Mouse (Mus musculus): ENCODE measurements at regions not wholly inside any gene's neighbourhood (a gene's known extent, or its start where the extent isn't known, plus 50 kb on each side); places are given as distances from the start of the nearest gene placed in this dataset.
"Not testable (repeated sequence)": the region's sequence is repeated elsewhere in the genome, so short reads cannot be mapped to it uniquely, and the experiment has no call there.

DNA sequence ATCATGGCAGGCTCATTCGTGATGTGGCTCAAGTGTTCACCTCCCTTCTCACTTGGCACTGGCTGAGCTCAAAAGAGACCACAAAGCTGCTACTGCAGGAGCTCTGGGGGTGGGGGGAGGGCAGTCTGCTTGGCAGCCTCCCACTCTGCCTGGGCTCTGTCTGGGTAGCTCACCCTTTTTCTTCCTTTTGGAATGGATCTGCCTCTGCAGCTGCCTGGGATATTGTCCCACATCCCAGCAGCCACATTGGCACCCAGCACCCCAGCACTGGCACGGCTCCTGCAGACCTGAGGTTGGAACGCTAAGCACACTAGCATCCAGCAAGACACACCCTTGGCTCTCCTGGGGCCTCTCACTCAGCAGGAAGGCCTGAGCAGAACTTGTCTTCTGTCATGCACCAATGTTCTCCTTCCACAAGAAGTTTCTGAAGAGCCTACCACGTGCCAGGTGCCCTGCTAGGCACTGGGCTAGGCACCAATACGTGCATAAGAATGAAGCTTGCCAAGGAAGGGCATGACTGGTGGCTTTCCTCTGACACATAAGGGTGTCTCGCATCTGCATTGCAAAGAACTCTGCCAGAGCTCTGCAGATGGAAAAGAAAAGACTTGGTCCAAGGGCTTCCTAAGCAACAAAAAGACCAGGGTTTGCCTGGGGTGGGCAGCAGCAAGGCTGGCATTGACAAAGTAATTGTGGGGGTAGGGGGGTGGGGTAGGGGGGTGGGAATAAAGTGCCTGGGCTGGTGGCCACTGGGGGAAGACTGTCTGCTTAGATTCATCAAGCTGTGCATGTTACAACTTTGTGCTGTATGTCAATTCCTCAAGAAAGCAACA lies 112.1 kb upstream of the Sipa1l1 start:
- not testable (repeated sequence) for DNase-seq

DNA sequence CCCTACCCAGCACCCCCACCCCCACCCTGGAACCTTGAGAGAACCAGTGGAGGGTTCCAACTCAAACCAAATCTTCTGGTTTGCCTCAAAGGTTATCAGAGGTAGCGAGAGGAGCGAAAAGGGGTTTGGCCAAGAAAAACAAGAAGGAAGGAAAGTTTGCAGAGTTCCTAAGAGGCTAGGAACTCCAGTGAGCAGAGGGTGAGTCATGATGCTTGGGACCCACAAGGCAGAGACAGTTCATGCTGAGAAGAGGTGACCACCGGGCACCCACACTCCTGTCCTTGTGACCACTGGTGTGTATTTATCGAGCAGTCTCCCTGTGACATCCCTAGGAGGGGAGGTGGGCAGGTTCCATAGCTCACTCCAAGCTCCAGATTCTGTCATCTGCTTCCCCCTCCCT lies 104.1 kb upstream of the Sipa1l1 start:
- DNase-seq: no peak

DNA sequence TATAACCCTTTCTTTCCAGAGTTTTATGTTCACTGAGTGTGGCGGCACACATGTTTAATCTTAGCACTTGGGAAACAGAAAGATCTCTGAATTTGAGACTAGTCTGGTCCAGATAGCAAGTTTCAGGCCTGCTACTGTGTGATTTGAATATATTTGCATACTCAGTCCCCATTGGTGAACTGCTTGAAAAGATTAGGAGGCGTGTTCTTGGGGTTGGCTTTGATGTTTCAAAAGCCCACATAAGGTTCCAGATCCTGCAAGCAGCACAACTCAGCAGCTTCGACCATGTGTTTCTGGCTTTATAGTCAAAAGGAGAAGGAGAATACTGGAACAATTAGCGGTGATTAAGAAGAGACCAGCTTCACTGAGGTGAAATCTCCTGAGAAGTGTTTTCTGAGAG lies 102.3 kb upstream of the Sipa1l1 start:
- no peak for DNase-seq

DNA sequence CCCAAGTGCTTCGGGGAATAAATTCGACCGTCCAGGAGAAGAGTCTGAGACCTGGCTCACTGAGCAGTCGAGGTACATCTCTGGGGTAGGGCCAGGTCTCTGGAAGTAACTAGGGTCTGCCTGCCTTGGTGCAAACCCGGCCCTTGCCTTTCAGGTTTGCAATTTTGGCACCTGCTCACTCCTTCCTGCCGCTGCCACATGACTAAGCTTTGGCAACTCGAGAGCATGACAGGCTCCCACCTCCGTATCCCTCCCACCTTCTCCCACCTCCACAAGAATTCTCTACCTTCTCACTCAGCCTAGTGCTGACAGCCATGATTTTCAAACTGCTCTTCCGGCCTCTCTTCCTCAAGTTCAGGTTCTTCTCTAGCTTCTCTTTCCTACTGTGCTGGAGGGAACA lies 99.5 kb upstream of the Sipa1l1 start:
- no peak for DNase-seq

- DNase-seq: peak; percentile 35 to 51
Measured at GRCm38 (mm10) chr12:82072810-82073465, 96.2 kb upstream of the Sipa1l1 start.

DNA sequence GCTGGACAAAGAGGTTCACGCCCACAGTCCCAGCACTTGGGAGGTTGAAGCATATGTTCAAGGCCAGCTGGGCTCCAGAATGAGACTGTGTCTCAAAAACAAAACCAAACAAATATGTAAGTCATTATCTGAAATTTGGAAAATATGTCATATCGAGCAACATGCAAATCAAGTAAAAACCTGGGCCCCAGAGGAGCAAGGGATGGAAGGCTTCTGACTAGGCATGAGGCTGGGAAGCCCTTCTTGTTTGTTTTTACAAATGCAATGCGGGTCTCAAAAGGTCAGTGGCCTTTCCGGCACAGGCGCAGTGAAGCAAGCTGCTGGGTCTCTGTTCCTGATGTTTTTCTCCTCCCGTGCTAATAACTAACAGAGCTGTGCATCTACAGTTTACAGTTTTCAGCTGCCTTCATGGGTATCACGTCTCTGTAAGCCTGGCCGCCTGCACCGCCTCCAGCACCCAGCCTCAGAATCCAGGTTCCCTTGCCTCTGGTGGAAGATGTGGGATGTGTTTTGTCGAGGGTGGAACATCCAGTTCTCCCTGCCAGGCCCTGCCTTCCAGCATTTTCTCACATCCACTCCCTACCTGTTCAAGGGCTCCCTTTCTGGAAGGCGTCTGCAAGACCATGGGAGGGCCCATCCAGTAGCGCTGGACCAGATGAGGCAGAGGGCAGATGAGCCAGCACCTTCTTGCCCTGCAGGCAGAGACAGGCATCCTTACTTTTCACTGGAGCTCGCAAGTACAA lies 93.5 kb upstream of the Sipa1l1 start:
- no peak for DNase-seq

- no peak for DNase-seq
Measured at GRCm38 (mm10) chr12:82076766-82077165, 92.4 kb upstream of the Sipa1l1 start.

GRCm38 (mm10) chr12:82077945-82078344 lies 91.2 kb upstream of the Sipa1l1 start:
- no peak for DNase-seq

GRCm38 (mm10) chr12:82078740-82079139 lies 90.4 kb upstream of the Sipa1l1 start:
- no peak for DNase-seq

DNA sequence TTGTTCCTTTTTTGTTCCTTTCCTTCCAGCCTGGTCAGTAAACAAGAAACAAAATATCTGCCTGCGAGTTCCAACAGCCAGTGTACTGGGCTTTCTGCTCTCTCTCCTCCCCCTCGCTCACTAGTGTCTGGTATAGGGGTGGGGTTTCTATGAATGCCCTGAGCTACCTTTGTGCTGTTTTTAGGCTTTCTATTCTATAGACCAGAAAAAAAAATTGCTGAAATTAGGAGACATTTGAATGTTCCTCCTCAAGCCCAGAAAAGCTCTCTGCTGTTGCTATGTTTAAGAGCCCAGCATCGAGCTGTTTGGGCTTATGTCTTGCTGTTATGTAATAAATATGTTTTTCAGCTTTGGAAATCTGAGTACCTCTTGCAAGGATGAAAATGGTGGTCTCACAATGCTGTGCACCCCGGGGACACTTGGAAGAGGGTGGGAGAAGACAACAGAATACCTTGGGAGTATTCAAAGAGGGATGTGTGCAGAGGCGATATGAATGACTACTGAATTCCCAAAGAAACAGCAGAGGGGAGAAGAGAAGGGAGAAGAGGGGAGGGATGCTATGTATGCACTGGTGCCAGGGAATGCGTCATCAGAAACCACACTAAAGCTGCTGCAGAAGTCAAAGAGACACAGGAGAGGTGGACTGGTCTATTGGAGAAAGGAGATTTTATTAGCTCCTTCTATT lies 88.8 kb upstream of the Sipa1l1 start:
- no peak for DNase-seq

DNA sequence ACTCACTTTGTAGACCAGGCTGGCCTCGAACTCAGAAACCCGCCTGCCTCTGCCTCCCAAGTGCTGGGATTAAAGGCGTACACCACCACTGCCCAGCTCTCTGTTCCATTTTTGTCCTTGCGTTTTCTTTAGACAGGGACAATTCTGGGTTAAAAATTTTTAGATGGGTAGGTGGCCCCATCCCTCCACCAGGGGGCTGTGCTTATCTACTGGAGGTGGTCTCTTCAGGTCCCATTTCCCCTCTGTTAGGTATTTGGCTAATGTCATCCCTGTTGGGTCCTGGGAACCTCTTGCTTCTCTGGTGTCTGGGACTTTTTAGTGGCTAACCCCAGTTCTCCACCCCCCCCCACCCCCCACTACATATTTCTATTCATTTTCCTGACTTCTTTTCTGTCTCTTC lies 86.5 kb upstream of the Sipa1l1 start:
- DNase-seq: not testable (repeated sequence)

DNA sequence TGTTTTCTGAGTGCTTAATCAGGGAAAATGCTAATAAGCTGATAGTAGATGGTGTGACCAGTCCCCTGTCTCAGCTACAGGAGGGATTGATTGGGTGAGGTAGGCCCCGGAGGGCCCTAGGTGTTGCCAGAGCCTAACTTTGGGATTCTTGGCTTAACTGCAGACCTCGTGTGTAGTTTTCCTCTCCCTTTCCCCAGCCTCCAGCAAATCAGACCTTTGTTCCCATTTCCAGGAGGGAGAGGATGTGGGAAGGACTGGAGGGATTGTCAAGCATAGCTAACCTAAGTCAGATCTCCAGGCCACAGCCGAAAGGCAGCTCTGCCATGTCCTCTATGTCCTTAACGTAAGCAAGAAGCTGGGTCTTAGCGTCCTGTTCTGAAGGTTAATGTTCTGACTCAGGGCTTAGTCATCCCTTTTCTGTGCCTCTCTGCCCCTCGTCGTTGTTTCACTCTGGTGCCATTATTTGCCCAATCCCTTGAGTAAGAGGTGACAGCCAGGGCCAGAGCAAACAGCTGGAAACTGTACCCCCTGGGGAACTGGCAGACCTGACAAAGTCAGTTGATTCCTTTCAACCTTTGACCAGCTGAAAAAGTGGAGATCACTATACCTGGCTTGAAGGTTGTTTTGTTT lies 83.2 kb upstream of the Sipa1l1 start:
- DNase-seq: peak; percentile 51 to 69

DNA sequence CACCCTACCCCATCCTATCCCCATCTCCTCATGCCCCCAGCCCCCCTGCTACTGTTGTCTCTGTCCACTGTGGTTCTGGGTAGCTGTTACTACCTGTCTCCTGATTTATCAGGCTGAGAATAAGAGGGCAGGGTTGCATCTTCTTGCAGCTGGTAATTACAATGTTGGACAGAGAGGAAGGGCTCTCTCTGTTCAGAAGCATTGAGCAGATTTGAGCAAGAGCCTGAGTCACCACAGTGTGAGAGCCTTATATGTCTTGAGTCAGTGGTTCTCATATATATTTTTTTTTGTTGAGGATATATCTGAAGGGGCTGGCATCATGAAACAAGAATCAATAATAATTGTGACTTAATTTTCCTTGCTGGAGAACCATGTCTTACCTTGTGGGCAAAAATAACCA lies 82.7 kb upstream of the Sipa1l1 start:
- DNase-seq: peak in 1 of 2 experiments; percentile 13

GRCm38 (mm10) chr12:82089288-82089687 lies 79.8 kb upstream of the Sipa1l1 start:
- DNase-seq: no peak

DNA sequence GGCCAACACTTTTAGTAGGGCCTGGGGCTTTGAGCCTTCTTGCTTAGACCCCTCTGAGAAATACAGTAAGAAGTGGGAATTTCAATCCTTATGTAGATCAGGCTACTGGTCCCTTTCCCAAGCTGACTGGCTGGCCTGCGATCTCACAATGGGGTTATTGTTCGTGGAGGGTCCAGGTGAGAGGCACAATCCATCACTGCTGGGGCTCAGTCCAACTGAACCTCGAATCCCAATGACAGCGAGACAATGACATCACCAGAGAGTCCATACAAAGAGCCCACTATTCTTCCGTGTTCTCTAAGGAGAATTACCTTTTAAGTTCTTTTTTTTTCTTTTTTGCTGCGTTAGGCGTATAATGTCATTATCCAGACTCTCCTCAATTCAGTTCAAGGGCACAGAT lies 75.8 kb upstream of the Sipa1l1 start:
- DNase-seq: no peak

DNA sequence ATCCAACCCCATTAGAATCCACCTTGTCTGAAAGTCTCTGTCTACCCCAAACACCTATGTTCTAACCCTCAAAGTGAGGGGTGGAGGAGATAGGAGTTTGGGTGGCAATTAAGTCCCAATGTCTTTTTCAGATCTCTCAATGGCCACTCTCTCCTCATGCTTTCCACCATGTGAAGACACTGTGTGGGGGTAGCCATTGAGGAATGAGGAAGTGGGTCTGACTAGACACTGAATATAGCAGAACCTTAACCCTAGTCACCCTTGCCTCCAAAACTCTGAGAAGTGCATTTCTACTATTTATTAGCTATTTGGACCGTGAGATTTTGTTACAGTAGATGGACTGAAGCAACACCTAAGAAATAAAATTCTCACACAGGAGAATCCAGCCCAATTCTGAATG lies 73.7 kb upstream of the Sipa1l1 start:
- DNase-seq: no peak

DNA sequence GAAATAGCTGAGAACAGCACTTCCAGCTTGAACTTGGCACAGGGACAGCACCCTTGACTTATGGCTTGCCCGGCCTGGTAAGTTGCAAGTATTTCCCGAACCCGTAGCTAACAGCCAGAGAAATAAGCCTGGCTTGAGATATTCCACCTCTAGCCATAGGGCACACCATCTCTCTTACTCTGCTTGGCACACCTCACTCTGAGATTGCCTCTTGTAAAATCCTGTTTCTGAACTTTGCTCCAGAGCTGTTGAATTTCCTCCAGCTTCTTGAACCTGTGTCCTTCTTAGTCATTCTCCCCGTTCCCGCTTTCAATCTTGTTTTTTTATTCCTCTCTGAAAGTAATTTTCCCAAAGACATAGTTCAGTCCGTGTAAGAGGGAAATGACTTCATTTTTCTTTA lies 72.0 kb upstream of the Sipa1l1 start:
- peak in 1 of 2 experiments; percentile 28 for DNase-seq

DNA sequence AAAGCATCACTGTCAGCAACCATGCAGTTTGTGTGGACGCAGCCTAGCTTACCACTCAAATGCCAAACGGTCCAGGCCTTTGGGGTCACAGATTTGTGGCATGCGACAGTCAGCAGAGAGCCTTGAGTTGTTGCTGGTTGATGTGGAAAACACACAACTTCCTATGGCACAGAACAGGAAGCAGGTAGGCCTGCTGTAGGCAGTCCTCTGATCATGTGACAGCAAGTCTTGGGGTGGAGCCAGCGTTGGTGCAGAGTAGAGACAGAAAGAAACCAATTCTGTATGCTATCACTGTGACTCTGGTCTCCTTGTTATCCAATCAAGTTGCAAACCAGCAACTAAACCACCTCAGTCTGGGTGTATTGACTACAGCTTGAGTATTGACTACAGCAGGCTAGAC lies 71.5 kb upstream of the Sipa1l1 start:
- DNase-seq: no peak

- DNase-seq: no peak
Measured at GRCm38 (mm10) chr12:82104211-82104610, 64.9 kb upstream of the Sipa1l1 start.

DNA sequence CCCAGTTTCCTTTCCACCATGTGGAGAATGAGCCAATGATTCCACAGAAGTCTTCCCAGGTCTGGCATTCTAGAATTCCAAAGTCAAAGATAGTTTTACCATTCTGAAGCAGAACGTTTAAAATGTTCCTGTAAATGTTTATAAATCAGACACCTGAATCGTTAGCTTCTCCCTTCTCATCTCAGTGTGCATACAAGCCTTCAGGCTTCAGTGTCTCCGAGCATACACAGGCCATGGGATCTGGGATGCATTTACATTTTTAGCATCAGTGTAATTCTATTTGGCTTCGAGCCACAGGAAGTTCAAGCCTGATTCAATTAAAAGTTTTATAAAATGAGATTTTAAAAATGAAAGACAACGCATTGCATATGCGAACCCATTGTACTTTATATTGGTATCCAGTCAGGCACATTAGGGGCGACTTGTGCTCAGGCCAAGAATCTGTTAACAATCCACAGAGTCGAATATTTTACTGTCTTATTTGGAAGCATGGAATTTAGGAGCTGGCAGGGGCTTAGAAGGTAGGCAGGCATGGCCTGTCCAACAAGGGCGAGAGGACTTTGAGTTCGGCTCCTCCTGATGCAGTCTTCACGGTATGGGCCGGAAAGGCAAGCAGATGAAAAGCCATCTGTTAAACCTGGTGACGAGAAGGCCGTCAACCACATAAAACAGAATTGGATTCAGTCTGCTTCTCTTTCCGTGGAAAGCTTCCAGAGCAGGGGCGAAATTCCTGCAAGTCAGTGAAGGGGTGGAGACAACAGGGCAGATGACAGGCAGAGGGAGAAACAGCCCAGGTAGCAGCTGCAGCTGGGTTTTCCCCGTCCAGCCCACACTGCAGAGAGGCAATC lies 63.7 kb upstream of the Sipa1l1 start:
- no peak for DNase-seq

DNA sequence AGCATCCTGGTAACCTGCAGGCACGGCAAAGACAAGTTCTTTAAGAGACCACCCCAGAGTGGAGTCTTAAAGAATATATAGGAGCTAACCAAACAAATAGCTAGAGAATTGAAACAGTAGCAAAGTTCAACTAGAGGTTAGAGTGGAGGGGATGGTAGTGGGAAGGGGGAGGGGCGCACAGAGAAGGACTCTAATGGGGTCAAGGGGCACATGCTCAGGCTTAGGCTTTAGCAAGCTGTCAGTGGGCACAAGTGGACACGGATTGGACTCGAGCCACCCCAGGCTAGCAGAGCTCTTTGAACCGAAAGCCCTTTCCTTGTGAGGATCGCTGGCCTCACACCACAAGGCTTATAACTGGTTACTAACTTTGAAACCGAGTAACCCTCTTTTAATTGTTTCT lies 53.4 kb upstream of the Sipa1l1 start:
- no peak for DNase-seq
